Mouse (Mus musculus) olfactory bulb, adult 2 months (tissue): ENCODE results near the gene Mpped1.

ENCODE experiments used
- CTCF ChIP-seq: fragments of 200-500 bp; IDR thresholded peaks from 2 replicates; pipeline ENCODE4 v1.5.1; 2012; ENCODE audit warnings: low read depth, mild to moderate bottlenecking, low read length, moderate library complexity; ENCODE audit not compliant: insufficient read depth
- POLR2A ChIP-seq: fragments of 200-500 bp; IDR thresholded peaks from 2 replicates; pipeline ENCODE4 v1.6.1; 2012; ENCODE audit warnings: mild to moderate bottlenecking, low read depth, low read length, moderate library complexity; ENCODE audit not compliant: insufficient read depth

GRCm38 (mm10) chr15:83853400-83853811, 74.1 kb downstream of the Mpped1 start:
- TF ChIP-seq CTCF = no peak
- no peak for TF ChIP-seq POLR2A
